Mouse (Mus musculus) midbrain, embryonic 15.5 days (tissue): ENCODE data around the gene Hivep2. TPM values are rescaled to one million over a fixed set of nuclear protein-coding genes. Genes with fewer than 3 reads are reported as not detected.

Source experiments
- ATAC-seq: fragments of 200-750 bp; cut with Nextera tagmentation; replicated peaks from 2 replicates; pipeline ENCODE4 v1.8.0; 2017; ENCODE audit warnings: moderate TSS enrichment
- H3K27ac ChIP-seq: fragments of 300-500 bp; sonication (generic); 2 replicates; pipeline ENCODE4 v1.5.1; 2015; ENCODE audit warnings: mild to moderate bottlenecking, inconsistent platforms
- H3K27me3 ChIP-seq: fragments of 300-500 bp; sonication (generic); replicated peaks from 2 replicates; pipeline ENCODE4 v1.6.1; 2015; ENCODE audit warnings: inconsistent platforms
- H3K36me3 ChIP-seq: fragments of 300-500 bp; sonication (generic); replicated peaks from 2 replicates; pipeline ENCODE4 v1.6.1; 2015; ENCODE audit warnings: inconsistent platforms
- H3K4me1 ChIP-seq: fragments of 300-500 bp; sonication (generic); 2 replicates; pipeline ENCODE4 v1.6.1; 2015; ENCODE audit warnings: inconsistent platforms
- H3K4me2 ChIP-seq: fragments of 300-500 bp; sonication (generic); 2 replicates; pipeline ENCODE4 v1.6.1; 2015; ENCODE audit warnings: inconsistent platforms, mild to moderate bottlenecking, moderate library complexity
- H3K4me3 ChIP-seq: fragments of 300-500 bp; sonication (generic); 2 replicates; pipeline ENCODE4 v1.5.1; 2015; ENCODE audit warnings: mild to moderate bottlenecking, inconsistent platforms
- H3K9ac ChIP-seq: fragments of 300-500 bp; sonication (generic); 2 replicates; pipeline ENCODE4 v1.6.1; 2015; ENCODE audit warnings: mild to moderate bottlenecking, inconsistent platforms
- H3K9me3 ChIP-seq: fragments of 300-500 bp; sonication (generic); 2 replicates; pipeline ENCODE4 v1.6.1; 2016; ENCODE audit warnings: inconsistent platforms
- WGBS: fragments of 180-500 bp; shearing (Covaris S2); methylation state at CpG from one replicate; pipeline ENCODE4 v1.1.7; 2015; ENCODE audit warnings: mixed read lengths; 5-methylcytosine and 5-hydroxymethylcytosine counted together
- polyA plus RNA-seq: library from polyadenylated mRNA; unstranded; fragments of >200 nt; fragmentation: Nextera tagmentation; extraction: Ambion mirVana; gene quantifications from 2 replicates; pipeline ENCODE4 v1.2.1, GENCODE M21; 2015

Hivep2 gene
- polyA plus RNA-seq, 1 experiment from 2014 or later = 12.0 TPM

DNA sequence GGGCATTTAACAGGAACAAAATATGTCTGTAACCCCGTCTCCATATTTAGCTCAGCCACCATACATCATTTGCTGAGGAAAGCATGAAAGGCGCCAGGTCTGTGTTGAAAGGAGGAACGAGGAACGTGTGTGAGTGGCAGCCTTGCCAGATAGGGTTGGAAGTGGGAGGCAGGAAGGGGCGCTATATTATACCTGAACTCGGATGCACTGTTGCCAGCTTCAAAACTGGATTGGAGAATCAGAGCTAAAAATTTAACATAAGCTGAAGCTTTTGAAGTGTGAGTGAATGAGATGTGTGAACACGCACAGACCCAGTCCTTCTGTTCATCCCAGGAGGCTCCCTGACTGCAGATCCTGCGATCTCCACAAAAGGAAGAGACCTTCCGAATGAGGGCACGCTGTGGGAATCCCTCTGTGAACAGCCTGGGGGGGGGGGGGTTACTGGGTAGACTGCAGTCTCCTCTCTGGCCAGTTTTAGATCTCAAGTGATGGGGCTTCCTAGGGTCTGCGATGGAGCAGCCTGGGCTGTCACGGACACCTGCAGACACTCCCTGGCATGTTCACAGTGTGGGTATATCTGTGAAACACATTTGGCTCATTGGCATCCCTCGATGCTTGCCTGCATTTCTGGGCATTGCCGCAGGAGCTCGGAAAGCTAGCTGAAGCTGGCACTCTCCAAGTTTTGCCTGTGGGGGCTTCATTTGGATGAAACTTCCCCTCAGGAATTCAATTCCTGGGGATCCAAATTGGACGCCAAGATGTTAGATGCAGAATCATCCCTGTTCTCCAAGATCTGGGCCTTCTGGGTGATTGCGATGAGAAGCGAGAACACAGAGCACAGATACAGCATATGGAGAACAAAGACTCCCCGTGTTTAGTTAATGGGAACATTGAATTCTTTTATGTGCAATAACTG lies 213.8 kb downstream of the Hivep2 start:
- ATAC-seq = peak; percentile 84
- no peak overlapping the region for H3K4me2 ChIP-seq

DNA sequence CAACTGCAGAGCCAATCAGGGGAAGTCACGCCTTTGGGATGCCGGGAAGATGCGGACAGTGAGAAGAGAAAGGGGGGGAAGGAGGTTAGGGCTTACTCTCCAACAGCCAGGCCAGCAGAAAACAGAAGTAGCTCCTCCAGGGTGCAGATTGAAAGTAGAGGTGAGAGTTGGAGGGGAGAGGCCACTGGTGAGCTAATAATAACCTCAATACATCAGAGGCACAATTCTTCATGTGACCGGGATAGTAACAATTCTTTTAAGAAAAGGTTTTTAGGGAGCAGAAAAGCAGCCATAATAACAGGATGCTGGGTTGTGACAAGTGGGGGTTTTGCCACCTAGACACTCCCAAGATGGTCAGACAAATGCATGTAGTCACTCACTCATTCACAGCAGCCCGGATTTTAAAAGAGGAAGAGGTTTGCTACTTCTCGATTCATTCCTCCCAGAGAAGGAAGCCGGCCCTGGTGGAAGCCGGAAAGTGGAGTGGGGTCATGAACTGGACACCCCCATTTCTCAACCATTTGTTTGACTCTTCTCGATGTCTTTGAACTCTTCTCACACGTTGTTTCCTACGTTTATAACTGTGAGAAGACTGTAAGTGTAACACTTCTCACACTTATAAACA lies 220.6 kb downstream of the Hivep2 start:
- 83% methylated on average over 11 of the region's 11 CpGs for WGBS
- H3K9me3 ChIP-seq = no peaks in the 10 kb centered on the region

More for the DNA sequence above, 213.8 kb downstream of the Hivep2 start:
- no peak overlapping the region for H3K27ac ChIP-seq
- no peaks in the 10 kb centered on the region for H3K36me3 ChIP-seq
- H3K9ac ChIP-seq = no peak overlapping the region
- no peak overlapping the region for H3K4me3 ChIP-seq
- H3K27me3 ChIP-seq = no peaks in the 10 kb centered on the region
- H3K9me3 ChIP-seq = no peaks in the 10 kb centered on the region
- WGBS = 70% methylated on average over 19 of the region's 19 CpGs
- no peaks in the 10 kb centered on the region for H3K4me1 ChIP-seq

GRCm38 (mm10) chr10:14189050-14189449 lies 223.2 kb downstream of the Hivep2 start:
- H3K4me1 ChIP-seq = 0 out of 2 replicates have a peak, but pooled peaks cover 3% of the 10 kb centered on the region
- no peak for ATAC-seq
- no peaks in the 10 kb centered on the region for H3K9me3 ChIP-seq
- no peak overlapping the region for H3K4me2 ChIP-seq
- no peak overlapping the region for H3K27ac ChIP-seq
- no peaks in the 10 kb centered on the region for H3K36me3 ChIP-seq
- 77% methylated on average over 4 of the region's 4 CpGs for WGBS
- no peaks in the 10 kb centered on the region for H3K27me3 ChIP-seq
- H3K9ac ChIP-seq = no peak overlapping the region
- H3K4me3 ChIP-seq = no peak overlapping the region

More for the DNA sequence above, 220.6 kb downstream of the Hivep2 start:
- H3K4me1 ChIP-seq = no peaks in the 10 kb centered on the region
- no peak overlapping the region for H3K4me3 ChIP-seq
- no peaks in the 10 kb centered on the region for H3K36me3 ChIP-seq
- no peak overlapping the region for H3K4me2 ChIP-seq
- no peak for ATAC-seq
- H3K9ac ChIP-seq = no peak overlapping the region
- H3K27me3 ChIP-seq = no peaks in the 10 kb centered on the region
- H3K27ac ChIP-seq = no peak overlapping the region

GRCm38 (mm10) chr10:14191202-14191601 lies 225.3 kb downstream of the Hivep2 start:
- no peaks in the 10 kb centered on the region for H3K27me3 ChIP-seq
- no peak overlapping the region for H3K27ac ChIP-seq
- H3K4me1 ChIP-seq = peaks cover 5% of the 10 kb centered on the region; the same call in 1 of the 2 replicates
- H3K9ac ChIP-seq = no peak overlapping the region
- 81% methylated on average over 10 of the region's 10 CpGs for WGBS
- no peak overlapping the region for H3K4me3 ChIP-seq
- no peaks in the 10 kb centered on the region for H3K36me3 ChIP-seq
- H3K4me2 ChIP-seq = no peak overlapping the region
- ATAC-seq = no peak
- no peaks in the 10 kb centered on the region for H3K9me3 ChIP-seq

DNA sequence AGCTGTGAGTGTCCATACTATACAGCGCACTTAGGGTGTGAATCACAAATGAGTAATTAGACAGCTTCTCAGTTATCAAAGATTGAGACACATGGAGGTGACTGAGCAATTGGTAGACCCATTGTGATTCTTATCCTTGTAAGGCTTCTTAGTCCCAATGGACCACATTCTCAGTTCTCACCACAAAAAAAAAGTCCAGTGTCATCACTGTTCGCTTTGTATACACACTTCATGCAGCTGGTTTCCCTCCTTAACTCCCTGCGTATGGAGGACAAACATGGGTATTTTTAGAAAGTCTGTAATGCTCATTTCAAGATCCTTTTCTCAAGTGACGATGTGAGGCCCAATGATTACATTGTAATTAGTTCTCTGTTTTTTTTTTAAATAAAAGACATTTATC lies 226.3 kb downstream of the Hivep2 start:
- Histone ChIP-seq H3K4me3 (no peak overlapping the region), H3K4me2 (no peak overlapping the region)
- ATAC-seq = no peak

GRCm38 (mm10) chr10:14193702-14194101 lies 227.8 kb downstream of the Hivep2 start:
- peaks cover 7% of the 10 kb centered on the region; the same call in 1 of the 2 replicates for H3K4me1 ChIP-seq
- ATAC-seq = no peak
- no peaks in the 10 kb centered on the region for H3K36me3 ChIP-seq
- no peaks in the 10 kb centered on the region for H3K27me3 ChIP-seq
- 40% methylated on average over 4 of the region's 4 CpGs for WGBS
- no peak overlapping the region for H3K9ac ChIP-seq
- H3K4me2 ChIP-seq = no peak overlapping the region
- no peak overlapping the region for H3K4me3 ChIP-seq
- H3K27ac ChIP-seq = no peak overlapping the region
- H3K9me3 ChIP-seq = no peaks in the 10 kb centered on the region

More for the DNA sequence above, 226.3 kb downstream of the Hivep2 start:
- Histone ChIP-seq H3K9me3 (no peaks in the 10 kb centered on the region), H3K27me3 (no peaks in the 10 kb centered on the region), H3K4me1 (peaks cover 7% of the 10 kb centered on the region; the same call in 1 of the 2 replicates), H3K9ac (no peak overlapping the region), H3K27ac (no peak overlapping the region), H3K36me3 (no peaks in the 10 kb centered on the region)
- WGBS = 86% methylated on average over 4 of the region's 4 CpGs

- WGBS = 48% methylated on average over 17 of the region's 17 CpGs
Observed at GRCm38 (mm10) chr10:14195778-14196650, 230.1 kb downstream of the Hivep2 start.

GRCm38 (mm10) chr10:14196785-14197184 lies 230.9 kb downstream of the Hivep2 start:
- Histone ChIP-seq H3K27me3 (no peaks in the 10 kb centered on the region), H3K4me3 (no peak overlapping the region), H3K27ac (no peak overlapping the region), H3K4me2 (no peak overlapping the region), H3K4me1 (peaks cover 7% of the 10 kb centered on the region; the same call in 1 of the 2 replicates), H3K36me3 (no peaks in the 10 kb centered on the region), H3K9me3 (no peaks in the 10 kb centered on the region), H3K9ac (no peak overlapping the region)
- ATAC-seq = no peak
- 90% methylated on average over 7 of the region's 7 CpGs for WGBS

More at GRCm38 (mm10) chr10:14195778-14196650, 230.1 kb downstream of the Hivep2 start:
- Histone ChIP-seq H3K27ac (no peak overlapping the region), H3K36me3 (no peaks in the 10 kb centered on the region), H3K9ac (no peak overlapping the region), H3K4me1 (peaks cover 7% of the 10 kb centered on the region; the same call in 1 of the 2 replicates), H3K9me3 (no peaks in the 10 kb centered on the region), H3K4me2 (peak overlapping the region; percentile 15; the same call in 1 of the 2 replicates), H3K4me3 (no peak overlapping the region), H3K27me3 (no peaks in the 10 kb centered on the region)
- peak; percentile 78 for ATAC-seq

DNA sequence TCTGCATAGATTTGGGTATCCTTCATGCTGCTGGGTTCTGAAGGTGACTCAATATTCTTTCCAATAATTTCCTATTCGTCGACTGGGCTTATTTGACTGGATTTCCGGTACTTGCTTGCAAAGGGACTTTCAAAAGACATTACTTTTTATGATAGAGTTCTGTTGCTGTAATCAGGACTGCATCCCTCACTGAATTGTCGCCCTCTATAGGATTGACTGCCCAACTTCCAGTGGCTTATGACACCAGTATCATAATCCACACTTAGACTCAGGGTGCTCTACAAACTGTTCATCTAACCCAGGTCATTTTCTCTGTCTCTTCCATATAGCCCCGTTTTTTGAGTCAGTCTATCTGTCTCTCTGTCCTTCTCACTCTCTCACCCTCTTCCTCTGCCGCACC lies 231.4 kb downstream of the Hivep2 start:
- Histone ChIP-seq H3K27ac (no peak overlapping the region), H3K9ac (no peak overlapping the region), H3K36me3 (no peaks in the 10 kb centered on the region), H3K27me3 (no peaks in the 10 kb centered on the region), H3K4me3 (no peak overlapping the region), H3K4me2 (no peak overlapping the region), H3K9me3 (no peaks in the 10 kb centered on the region), H3K4me1 (peaks cover 7% of the 10 kb centered on the region; the same call in 1 of the 2 replicates)
- 76% methylated on average over 6 of the region's 6 CpGs for WGBS
- ATAC-seq = no peak

GRCm38 (mm10) chr10:14199332-14199731 lies 233.5 kb downstream of the Hivep2 start:
- Histone ChIP-seq H3K4me1 (peaks cover 4% of the 10 kb centered on the region; the same call in 1 of the 2 replicates), H3K36me3 (no peaks in the 10 kb centered on the region), H3K27ac (no peak overlapping the region), H3K4me3 (no peak overlapping the region), H3K9me3 (no peaks in the 10 kb centered on the region), H3K4me2 (no peak overlapping the region), H3K9ac (no peak overlapping the region), H3K27me3 (no peaks in the 10 kb centered on the region)
- no peak for ATAC-seq
- WGBS = 70% methylated on average over 7 of the region's 7 CpGs

DNA sequence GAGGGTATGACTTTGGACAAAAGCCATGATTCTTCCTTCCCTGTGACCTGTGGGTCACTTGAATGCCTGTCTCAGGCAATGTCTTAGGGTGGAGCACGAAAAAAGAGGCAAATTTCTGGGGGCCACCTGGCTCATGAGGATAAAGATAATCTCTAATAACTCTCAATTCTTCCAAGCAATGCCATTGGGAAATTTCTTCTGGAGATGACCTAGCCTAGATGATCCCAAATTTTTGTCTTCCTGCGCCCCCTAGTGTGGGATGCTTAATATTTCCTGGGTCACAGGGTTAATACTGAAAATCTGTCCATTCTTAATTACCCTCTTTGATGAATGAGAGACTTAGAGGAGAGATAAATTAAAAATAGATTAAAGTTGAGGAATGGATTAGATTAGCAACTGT lies 234.4 kb downstream of the Hivep2 start:
- whole genome bisulfite sequencing = 8% methylated on average over 2 of the region's 2 CpGs
- Histone ChIP-seq H3K4me3 (no peak overlapping the region), H3K36me3 (no peaks in the 10 kb centered on the region), H3K4me2 (no peak overlapping the region), H3K4me1 (peaks cover 4% of the 10 kb centered on the region; the same call in 1 of the 2 replicates), H3K9ac (no peak overlapping the region), H3K27ac (no peak overlapping the region), H3K27me3 (no peaks in the 10 kb centered on the region), H3K9me3 (no peaks in the 10 kb centered on the region)
- peak; percentile 65; the same call in 1 of the 2 replicates for ATAC-seq
